Mouse (Mus musculus) liver, embryonic 14.5 days (tissue): ENCODE measurements around the gene Limd2. TPM values are rescaled to one million over a fixed set of nuclear protein-coding genes. Genes with fewer than 3 reads are reported as not detected.

Experiments used
- ATAC-seq: fragments of 200-750 bp; cut with Nextera tagmentation; 2 replicates; pipeline ENCODE4 v1.8.0; 2017; ENCODE audit warnings: moderate number of reproducible peaks, mild to moderate bottlenecking, moderate library complexity; ENCODE audit not compliant: insufficient read depth
- DNase-seq, 3 experiments: peaks; one replicate each; pipeline ENCODE4 v3.0.0-alpha.2; 2012 to 2013; ENCODE audit warnings: low read depth in 3 of 3, low spot score in 3 of 3
- H3K27ac ChIP-seq: fragments of 300-500 bp; sonication (generic); 2 replicates; pipeline ENCODE4 v1.5.1; 2014; ENCODE audit warnings: moderate library complexity, mild to moderate bottlenecking, control low read depth, inconsistent platforms
- H3K27me3 ChIP-seq: fragments of 300-500 bp; sonication (generic); 2 replicates; pipeline ENCODE4 v1.6.1; 2014; ENCODE audit warnings: mild to moderate bottlenecking, low read length, moderate library complexity; ENCODE audit not compliant: control insufficient read depth, insufficient read depth
- H3K36me3 ChIP-seq: fragments of 300-500 bp; sonication (generic); replicated peaks from 2 replicates; pipeline ENCODE4 v1.6.1; 2014; ENCODE audit warnings: low read depth; ENCODE audit not compliant: control insufficient read depth, insufficient read depth
- H3K4me1 ChIP-seq, 2 experiments: fragments of 200-500 bp in 1 of 2; fragments of 300-500 bp in 1 of 2; sonication (generic) in 1 of 2; replicated peaks; 2 replicates each; pipeline ENCODE4 v1.6.1; 2012 to 2014; ENCODE audit warnings: antibody characterized with exemption in 1 of 2, inconsistent platforms in 1 of 2, low read length in 1 of 2; ENCODE audit not compliant: control insufficient read depth in 2 of 2, insufficient read depth in 2 of 2
- H3K4me2 ChIP-seq: fragments of 300-500 bp; sonication (generic); 2 replicates; pipeline ENCODE4 v1.6.1; 2014; ENCODE audit warnings: low read depth, mild to moderate bottlenecking, control low read depth, moderate library complexity
- H3K4me3 ChIP-seq, 2 experiments: fragments of 200-500 bp in 1 of 2; fragments of 300-500 bp in 1 of 2; sonication (generic) in 1 of 2; 2 replicates each; pipeline ENCODE4 v1.5.1; 2012 to 2014; ENCODE audit warnings: low read depth in 2 of 2, low read length in 2 of 2, mild to moderate bottlenecking in 2 of 2, control low read depth in 1 of 2, inconsistent platforms in 1 of 2, moderate library complexity in 1 of 2; ENCODE audit not compliant: insufficient read depth in 1 of 2
- H3K9ac ChIP-seq: fragments of 300-500 bp; sonication (generic); replicated peaks from 2 replicates; pipeline ENCODE4 v1.6.1; 2014; ENCODE audit warnings: mild to moderate bottlenecking, control low read depth, moderate library complexity
- H3K9me3 ChIP-seq: fragments of 300-500 bp; sonication (generic); 2 replicates; pipeline ENCODE4 v1.6.1; 2016; ENCODE audit warnings: low read length, mixed read lengths; ENCODE audit not compliant: control insufficient read depth
- CTCF ChIP-seq: IDR thresholded peaks from 2 replicates; pipeline ENCODE4 v1.5.1; 2016; ENCODE audit warnings: antibody characterized with exemption, low read depth, control low read depth
- EP300 ChIP-seq: IDR thresholded peaks from 2 replicates; pipeline ENCODE4 v1.6.1; 2016; ENCODE audit warnings: antibody characterized with exemption, low read depth
- WGBS: fragments of 180-500 bp; shearing (Covaris S2); extraction: QIAGEN DNeasy Blood & Tissue Kit; methylation state at CpG from one replicate; pipeline ENCODE4 v1.1.7; 2014; ENCODE audit not compliant: insufficient replicate concordance; 5-methylcytosine and 5-hydroxymethylcytosine counted together
- polyA plus RNA-seq, 2 experiments: library from polyadenylated mRNA; depleted of rRNA in 1 of 2; stranded (reverse) in 1 of 2; unstranded in 1 of 2; fragments of >200 nt; fragmentation: Nextera tagmentation in 1 of 2; extraction: Ambion mirVana in 1 of 2; gene quantifications; 2 replicates each; pipeline versions ENCODE4 v1.2.1 to v1.2.3; 2012 to 2014

Limd2 gene
- polyA plus RNA-seq, 2 experiments: 26.7 to 59.4 TPM

DNA sequence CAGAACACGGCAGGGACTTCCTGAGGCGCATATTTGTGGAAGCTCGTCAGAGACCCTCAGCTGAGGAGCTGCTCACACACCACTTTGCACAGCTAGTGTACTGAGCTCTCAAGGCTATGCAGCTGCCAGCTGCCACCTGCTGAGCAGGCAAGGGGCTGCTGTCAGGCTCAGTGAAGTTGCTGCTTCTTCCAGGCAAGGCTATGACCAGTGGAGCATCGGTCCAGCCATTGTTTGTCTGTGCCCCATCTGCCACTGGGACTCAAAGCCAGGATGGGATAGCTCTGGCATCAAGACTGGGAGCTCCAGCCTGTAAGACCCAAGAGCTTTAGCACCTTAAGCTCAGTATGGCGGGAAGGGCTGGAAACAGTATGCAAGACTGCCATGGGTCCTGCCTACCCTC is 6.6 kb downstream of the Limd2 start:
- DNase-seq: no peak
- no peaks in the 10 kb centered on the region for H3K27me3 ChIP-seq
- no peak overlapping the region for H3K27ac ChIP-seq
- TF ChIP-seq EP300: no peak
- no peak for TF ChIP-seq CTCF
- WGBS: 60% methylated on average over 5 of the region's 5 CpGs
- H3K4me3 ChIP-seq: no peak overlapping the region
- H3K9me3 ChIP-seq: no peaks in the 10 kb centered on the region
- H3K36me3 ChIP-seq: peaks cover 6% of the 10 kb centered on the region; the same call in 1 of the 2 replicates
- no peak for ATAC-seq
- no peak overlapping the region for H3K9ac ChIP-seq
- H3K4me2 ChIP-seq: no peak overlapping the region
- no peaks in the 10 kb centered on the region; a peak in 2 of 4 replicates for H3K4me1 ChIP-seq

DNA sequence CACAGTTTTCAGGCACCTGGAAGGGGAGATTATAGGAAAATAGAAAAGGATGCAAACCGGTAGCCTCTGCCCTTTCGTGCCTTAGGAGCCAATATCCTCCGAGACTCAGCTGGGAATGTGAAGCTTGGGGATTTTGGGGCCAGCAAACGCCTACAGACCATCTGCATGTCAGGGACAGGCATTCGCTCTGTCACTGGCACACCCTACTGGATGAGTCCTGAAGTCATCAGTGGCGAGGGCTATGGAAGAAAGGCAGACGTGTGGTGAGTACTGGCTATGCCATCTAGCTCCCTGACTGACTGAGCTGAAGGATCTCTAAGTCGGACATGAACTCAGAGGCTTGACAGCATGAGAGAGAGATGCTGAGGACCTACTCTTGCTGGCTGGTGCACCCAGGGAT is 8.5 kb downstream of the Limd2 start:
- no peak overlapping the region for H3K27ac ChIP-seq
- no peaks in the 10 kb centered on the region for H3K9me3 ChIP-seq
- peaks cover 6% of the 10 kb centered on the region; the same call in 1 of the 2 replicates for H3K36me3 ChIP-seq
- no peak overlapping the region for H3K9ac ChIP-seq
- H3K4me1 ChIP-seq: no peaks in the 10 kb centered on the region; a peak in 2 of 4 replicates
- H3K4me3 ChIP-seq: no peak overlapping the region
- DNase-seq: no peak
- no peaks in the 10 kb centered on the region for H3K27me3 ChIP-seq
- H3K4me2 ChIP-seq: no peak overlapping the region
- TF ChIP-seq CTCF (peak; percentile 12; the same call in 1 of the 2 replicates), EP300 (no peak)
- WGBS: 65% methylated on average over 8 of the region's 8 CpGs
- no peak for ATAC-seq

DNA sequence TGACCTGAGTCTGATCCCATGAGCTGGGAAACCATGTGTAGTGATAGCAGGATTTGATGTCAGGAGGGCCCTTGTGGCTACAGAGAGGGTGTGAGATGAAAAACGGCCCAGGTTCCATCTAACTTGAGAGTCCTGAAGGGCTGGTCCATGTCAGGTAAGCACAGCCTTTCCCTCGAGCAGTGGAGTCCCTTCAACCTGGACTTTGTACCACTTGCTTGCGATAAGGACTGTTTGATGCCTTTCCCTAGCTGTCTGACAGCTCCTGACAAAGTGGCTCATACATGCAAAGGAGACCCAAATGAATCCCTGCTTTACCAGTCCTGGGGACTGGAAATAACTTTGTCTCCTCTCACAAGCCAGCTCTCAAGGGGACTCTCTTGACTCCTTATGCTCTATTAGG is 9.4 kb downstream of the Limd2 start:
- Histone ChIP-seq H3K27ac (no peak overlapping the region), H3K36me3 (peaks cover 6% of the 10 kb centered on the region; the same call in 1 of the 2 replicates), H3K4me2 (no peak overlapping the region), H3K4me3 (no peak overlapping the region), H3K9ac (no peak overlapping the region), H3K27me3 (no peaks in the 10 kb centered on the region), H3K9me3 (no peaks in the 10 kb centered on the region), H3K4me1 (no peaks in the 10 kb centered on the region; a peak in 2 of 4 replicates)
- TF ChIP-seq CTCF: no peak
- no peak for TF ChIP-seq EP300
- ATAC-seq (no peak), DNase-seq (no peak)
- WGBS: 63% methylated on average over 3 of the region's 3 CpGs

DNA sequence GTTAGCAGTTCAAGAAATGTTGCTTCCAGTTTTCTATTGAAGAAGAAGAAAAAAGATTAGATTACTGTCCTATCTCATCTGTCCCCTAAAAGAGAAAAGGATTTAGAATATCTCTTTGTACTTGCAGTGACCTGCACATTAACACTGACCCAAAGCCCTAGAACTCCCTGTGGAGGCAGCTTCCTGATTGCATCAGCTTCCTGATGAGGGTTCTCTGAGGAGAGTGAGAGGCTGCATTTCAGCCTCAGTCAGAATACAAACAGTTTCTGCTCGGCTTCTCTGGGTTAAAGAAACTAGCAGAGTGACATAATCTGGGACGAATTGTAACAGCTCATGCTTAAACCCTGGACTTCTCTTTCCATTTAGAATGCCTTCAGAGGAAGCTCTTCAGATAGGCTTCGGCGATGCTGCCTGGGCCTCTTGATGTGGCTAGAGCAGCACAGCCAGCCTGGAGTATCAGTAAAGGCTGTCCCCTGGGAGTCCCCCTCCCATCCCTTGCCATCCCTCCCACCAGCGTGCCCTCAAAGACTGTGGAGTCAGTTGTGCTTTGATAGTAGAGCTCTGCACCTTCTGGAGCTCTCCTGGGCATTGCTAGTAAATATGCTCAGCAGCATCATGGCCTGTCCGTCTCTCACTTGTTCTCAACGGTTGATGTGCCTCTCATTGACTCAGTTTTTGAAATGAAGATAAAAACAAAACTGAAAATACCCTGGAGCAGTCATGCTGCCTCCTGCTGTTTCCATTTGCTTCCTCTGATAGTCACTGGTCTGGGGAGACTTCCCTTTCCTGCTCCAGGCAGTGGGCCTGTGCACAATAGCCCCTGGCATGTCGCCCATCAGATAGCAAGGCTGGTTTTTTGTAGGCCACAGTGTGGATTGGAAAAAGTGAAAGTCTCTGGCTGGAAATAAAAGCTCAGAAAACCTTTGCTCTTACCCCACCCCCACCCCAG is 25.8 kb downstream of the Limd2 start:
- no peaks in the 10 kb centered on the region for H3K27me3 ChIP-seq
- no peaks in the 10 kb centered on the region for H3K36me3 ChIP-seq
- no peak overlapping the region for H3K4me3 ChIP-seq
- ATAC-seq (peak; percentile 71), DNase-seq (peak in 2 of 3 experiments; percentile 36 to 37)
- H3K9ac ChIP-seq: no peak overlapping the region
- no peak for TF ChIP-seq EP300
- no peak for TF ChIP-seq CTCF
- 11% methylated on average over 8 of the region's 8 CpGs for WGBS
- peak overlapping the region; percentile 65 for H3K27ac ChIP-seq
- no peaks in the 10 kb centered on the region for H3K9me3 ChIP-seq
- H3K4me1 ChIP-seq: peaks cover 0 to 8% of the 10 kb centered on the region in 2 experiments; a peak in 3 of 4 replicates
- peak overlapping the region; percentile 38 for H3K4me2 ChIP-seq

- H3K4me1 ChIP-seq: peaks cover 0 to 15% of the 10 kb centered on the region in 2 experiments; a peak in 3 of 4 replicates
- ATAC-seq: no peak
Observed at GRCm38 (mm10) chr11:106132516-106132915, 28.1 kb downstream of the Limd2 start.

More at GRCm38 (mm10) chr11:106132516-106132915, 28.1 kb downstream of the Limd2 start:
- Histone ChIP-seq H3K36me3 (no peaks in the 10 kb centered on the region), H3K9ac (no peak overlapping the region), H3K27ac (no peak overlapping the region), H3K9me3 (no peaks in the 10 kb centered on the region), H3K4me2 (no peak overlapping the region), H3K4me3 (no peak overlapping the region), H3K27me3 (no peaks in the 10 kb centered on the region)
- TF ChIP-seq CTCF (no peak), EP300 (no peak)
- DNase-seq: no peak
- WGBS: 85% methylated on average over 5 of the region's 5 CpGs
